Mouse (Mus musculus) retina, postnatal 1 day (tissue): ENCODE results near the gene Cyp20a1.
A peak's percentile ranks its signal among the peaks of the same experiment; 100 is the strongest.

Experiments
- DNase-seq: peaks from one replicate; pipeline ENCODE4 v3.0.0-alpha.2; 2012

Cyp20a1 gene

GRCm38 (mm10) chr1:60342808-60343629 is at the start of gene Cyp20a1:
Cyp20a1 (plus strand) TSS chr1:60343323.
- DNase-seq, result peak; percentile 92

GRCm38 (mm10) chr1:60293921-60294320 is 49.2 kb upstream of the Cyp20a1 start:
- DNase-seq, result no peak

DNA sequence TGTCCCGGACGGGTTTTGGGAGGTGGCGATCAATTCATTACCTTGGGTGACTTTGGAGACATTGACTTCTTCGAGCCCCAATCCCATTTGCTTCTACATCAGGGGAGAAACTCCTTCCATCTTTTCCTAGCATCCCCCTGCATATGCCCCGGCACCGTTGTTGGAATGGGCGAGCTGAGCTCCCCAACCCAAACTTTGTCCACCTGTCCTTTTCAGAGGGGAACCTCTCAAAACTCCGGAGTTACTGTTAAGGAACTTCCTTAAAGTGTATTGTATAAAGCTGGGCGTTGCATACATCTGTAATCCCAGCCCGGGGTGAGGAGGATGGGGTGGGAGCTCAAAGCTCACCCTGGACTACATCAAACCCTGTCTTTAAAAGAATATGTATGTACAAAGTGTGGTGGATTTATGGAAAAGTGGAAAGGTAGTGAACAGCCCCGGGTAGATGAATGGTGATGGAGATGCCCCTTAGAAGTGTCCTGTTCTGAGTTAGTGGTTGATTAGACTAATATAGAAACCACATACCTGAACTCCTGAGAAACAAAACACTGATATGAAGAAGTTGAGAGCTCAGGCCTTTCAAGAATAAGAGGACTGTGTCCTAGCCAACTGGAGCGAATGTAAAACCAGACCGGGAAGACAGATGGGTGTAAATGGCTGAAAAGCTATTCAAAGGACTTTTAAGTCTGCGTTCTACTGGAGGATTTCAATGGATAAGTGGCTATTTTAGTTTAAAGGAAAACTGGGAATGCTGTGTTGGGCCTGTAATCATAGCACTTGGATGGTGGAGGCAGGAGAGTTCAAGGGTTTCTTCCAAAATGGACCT is 720 bp downstream of the Cyp20a1 start:
- DNase-seq, result peak; percentile 60

DNA sequence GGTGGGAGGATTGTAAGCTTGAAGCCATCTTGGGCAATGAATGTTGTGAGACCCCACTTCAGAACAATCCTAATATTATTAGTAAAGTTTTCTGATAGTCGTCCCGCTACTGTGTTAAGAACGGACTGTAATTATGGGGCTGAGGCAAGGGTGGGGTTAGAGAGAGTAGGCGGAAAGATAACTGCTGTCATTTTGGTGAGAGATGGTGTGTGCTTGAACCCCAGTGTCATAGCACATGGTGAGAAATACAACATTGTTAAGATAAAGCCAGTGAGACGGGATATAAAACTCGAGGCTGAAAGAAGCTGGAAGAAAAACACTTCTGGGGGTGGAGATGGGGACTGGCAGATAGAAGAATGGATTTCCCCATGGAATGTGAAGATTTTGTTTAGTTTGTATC is 1.5 kb downstream of the Cyp20a1 start:
- DNase-seq, result no peak

- DNase-seq, result no peak
Observed at GRCm38 (mm10) chr1:60345712-60346111, 2.6 kb downstream of the Cyp20a1 start.

DNA sequence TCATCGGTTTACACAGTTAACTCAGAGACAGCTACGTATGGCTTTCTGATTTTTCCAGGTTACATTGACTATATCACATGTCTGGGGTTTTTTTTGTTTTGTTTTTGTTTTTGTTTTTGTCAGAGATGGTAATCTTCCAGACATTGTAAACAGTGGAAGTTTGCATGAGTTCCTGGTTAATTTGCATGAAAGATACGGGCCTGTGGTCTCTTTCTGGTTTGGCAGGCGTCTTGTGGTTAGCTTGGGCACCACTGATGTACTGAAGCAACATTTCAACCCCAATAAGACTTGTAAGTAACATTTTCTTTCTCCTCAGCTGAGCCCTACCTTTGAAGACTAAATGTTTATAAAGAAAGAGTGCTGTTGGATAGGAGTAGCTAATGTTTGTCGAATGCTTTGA is 9.7 kb downstream of the Cyp20a1 start:
- no peak for DNase-seq

DNA sequence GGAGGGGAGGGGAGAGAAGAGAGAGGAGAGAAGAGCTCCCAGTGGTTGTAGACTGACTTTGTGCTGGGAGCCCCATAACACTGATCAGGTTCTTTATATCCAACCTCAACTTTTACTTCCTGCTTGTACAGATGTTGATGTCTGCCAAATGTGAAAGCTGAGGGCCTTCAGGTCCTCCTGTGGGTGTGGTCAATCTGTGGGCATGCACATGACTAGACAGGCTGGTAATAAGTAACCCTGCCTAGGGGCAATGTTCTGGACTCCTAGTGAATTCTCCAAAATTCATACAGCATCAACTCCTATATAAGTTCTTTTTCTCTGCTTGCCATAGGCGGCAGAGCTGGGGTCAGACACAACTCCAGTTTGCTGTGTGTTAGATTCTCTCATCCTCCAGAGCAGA is 18.5 kb downstream of the Cyp20a1 start:
- no peak for DNase-seq

GRCm38 (mm10) chr1:60376556-60376955 is 33.4 kb downstream of the Cyp20a1 start:
- no peak for DNase-seq

DNA sequence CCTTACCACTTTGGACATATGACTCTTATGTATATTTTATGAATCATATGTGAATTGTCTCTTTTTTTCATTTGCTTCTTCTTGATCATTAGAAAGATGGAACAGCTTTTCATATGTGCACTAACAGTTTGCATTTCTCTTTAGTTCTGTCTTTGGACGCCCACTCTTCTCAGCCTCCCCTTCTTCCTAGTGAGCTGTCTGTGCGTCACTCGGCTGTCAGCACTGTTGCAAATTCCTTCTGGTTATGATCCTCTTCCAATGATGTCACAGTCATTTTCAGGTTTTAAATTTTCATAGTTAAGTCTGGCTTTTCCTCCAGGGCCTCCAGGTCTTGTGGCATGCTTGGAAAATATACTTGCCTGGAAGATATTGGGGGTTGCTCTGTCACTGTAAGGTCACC is 38.8 kb downstream of the Cyp20a1 start:
- no peak for DNase-seq

DNA sequence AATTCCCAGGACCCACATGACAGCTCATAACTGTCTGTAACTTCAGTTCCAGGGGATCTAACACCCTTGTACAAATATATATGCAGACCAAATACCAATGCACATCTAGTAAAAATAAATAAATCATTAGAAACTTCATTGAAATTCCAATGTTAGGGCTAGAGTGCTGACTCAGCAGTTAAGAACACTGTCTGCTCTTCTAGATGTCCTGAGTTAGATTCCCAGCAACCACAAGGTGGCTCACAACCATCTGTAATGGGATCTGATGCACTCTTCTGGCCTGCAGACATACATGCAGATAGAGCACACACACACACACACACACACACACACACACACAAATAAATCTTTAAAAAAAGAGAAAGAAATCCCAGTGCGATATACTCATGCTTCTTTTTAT is 61.7 kb downstream of the Cyp20a1 start:
- peak; percentile 25 for DNase-seq

DNA sequence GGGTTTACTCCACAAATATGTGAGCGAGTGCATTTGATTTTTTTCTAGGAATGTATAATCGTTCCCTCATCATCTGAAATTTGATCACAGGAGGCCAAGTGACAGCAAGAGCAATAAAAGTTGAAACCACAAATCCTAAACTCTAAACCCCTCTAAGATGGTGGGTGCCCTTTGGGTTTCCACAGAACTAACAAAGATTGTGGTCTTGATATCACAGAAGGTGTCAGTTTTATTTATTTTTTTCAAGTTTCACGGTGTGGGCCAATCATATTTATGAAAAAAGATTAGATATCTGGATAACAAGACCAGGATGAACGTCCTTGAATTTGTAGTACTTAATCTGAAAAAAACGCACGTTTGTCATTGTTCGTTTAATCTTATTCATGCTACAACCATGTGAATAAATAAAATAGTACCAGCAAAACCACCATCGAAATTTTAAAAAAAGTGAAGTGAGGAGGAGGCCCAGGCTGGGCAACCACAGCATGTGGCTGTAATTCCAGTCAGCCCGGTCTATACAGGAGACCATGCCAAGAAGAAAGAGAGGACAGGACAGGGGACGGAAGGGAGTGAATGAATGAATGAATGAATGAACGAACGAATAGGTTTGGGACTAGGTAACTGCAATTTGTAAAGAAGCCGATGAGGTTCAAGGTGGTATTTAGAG is 65.5 kb downstream of the Cyp20a1 start:
- DNase-seq, result no peak

DNA sequence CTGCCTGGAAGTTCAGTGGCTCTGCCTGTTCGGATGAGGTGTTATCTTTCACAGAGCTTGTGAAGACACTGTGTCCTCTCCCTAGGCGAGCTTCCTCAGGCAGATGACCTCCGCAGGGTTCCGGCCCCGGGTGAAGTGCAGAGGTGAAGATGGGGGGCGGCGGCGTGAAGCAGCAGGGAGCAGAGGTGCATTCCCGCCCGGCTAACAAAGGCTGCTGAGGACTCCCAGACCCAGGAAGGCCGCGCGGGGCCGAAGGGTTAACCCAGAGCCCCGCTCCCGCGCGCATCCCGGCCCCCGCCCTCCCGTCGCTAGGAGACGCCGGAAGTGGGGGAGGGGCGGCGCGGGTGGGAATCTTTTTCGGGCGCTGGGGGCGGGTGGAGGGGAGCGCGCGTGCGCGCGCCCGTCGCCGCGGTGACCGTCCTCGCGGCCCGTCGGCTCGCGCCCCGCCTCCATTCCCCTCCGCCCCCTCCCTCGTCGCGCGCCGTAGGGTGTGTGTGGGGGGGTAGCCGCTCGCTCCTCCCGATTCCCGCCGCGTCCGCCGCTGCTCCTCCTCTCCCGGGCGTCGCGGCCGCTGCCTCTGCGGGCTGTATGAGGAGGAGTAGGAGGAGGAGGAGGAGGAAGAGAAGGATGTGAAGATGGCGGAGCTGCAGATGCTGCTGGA is 66.2 kb downstream of the Cyp20a1 start, which contains the start of gene Abi2:
TSS of gene Abi2 (plus strand) at position 452 of the 661 bp plus-strand sequence.
- DNase-seq, result peak; percentile 97

- no peak for DNase-seq
Observed at GRCm38 (mm10) chr1:60409928-60410817, 67.0 kb downstream of the Cyp20a1 start.

DNA sequence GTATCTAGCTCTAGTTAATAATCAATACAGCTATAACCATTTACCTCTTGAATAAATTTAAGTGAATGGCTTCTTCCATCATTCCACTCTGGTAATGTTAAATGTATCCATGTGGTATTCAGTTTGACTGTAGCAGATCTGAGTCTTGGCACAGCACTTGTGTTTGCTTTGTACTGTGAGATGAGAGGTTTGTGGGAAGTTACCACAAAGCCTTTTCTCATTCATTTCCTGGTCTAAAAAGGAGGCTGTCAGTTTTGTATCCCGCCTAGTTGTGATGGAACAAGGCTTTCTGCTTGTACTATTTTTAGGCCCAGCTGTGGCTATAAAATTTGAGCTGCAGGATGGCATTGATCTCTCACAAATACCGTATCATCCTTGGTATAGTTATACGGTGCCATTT is 73.6 kb downstream of the Cyp20a1 start:
- DNase-seq, result no peak

DNA sequence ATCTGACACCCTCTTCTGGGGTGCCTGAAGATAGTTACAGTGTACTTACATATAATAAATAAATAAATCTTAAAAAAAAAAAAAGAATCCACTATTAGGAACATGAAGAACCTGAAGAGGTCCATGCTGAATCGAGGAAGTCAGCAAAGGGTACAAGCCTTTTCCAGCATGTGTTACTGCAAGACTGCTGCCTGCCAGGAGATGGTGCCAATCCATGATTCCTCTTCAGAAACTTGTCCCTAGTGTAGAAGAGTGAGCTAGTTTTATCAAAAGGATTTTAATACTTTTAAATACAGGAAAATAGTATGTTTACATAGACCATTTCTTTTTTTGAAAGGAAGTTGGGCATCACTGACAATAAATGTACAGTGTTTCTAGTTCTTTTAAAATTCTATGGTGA is 80.8 kb downstream of the Cyp20a1 start:
- DNase-seq, result no peak

GRCm38 (mm10) chr1:60428341-60428740 is 85.2 kb downstream of the Cyp20a1 start:
- no peak for DNase-seq

GRCm38 (mm10) chr1:60428932-60429331 is 85.8 kb downstream of the Cyp20a1 start:
- peak; percentile 61 for DNase-seq

GRCm38 (mm10) chr1:60431531-60431930 is 88.4 kb downstream of the Cyp20a1 start:
- DNase-seq, result no peak

DNA sequence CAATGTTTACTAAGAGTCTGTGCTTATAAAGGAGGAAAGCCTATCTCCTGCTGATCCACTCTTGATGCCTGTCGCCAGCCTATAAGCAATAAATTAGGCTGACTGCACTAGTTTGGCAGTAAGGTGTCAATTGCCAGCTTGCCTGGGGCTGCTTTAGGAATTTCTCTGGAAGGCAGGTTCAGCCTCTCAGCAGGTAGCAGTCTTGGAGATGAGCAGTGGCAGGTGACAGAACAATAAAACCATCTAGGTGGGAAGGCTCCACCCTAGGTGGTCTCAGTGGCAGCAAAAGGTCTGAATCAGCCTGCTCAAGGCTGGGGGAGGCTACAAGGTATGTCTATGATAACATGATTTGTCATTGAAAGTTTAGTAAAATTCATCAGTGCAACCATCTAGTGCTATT is 89.4 kb downstream of the Cyp20a1 start:
- no peak for DNase-seq
